Mouse (Mus musculus) gastrocnemius, postnatal 10 days (tissue): ENCODE measurements at regions not wholly inside any gene's neighbourhood (a gene's known extent, or its start where the extent isn't known, plus 50 kb on each side); places are given as distances from the start of the nearest gene placed in this dataset.

Source experiments
- DNase-seq: peaks from one replicate; pipeline ENCODE4 v3.0.0; 2021; ENCODE audit warnings: mixed read lengths
- microRNA-seq, 2 experiments: library from miRNA; unstranded; fragments of <30 nt; microRNA quantifications; one replicate each; pipeline ENCODE4 v1.2.0; 2021

DNA sequence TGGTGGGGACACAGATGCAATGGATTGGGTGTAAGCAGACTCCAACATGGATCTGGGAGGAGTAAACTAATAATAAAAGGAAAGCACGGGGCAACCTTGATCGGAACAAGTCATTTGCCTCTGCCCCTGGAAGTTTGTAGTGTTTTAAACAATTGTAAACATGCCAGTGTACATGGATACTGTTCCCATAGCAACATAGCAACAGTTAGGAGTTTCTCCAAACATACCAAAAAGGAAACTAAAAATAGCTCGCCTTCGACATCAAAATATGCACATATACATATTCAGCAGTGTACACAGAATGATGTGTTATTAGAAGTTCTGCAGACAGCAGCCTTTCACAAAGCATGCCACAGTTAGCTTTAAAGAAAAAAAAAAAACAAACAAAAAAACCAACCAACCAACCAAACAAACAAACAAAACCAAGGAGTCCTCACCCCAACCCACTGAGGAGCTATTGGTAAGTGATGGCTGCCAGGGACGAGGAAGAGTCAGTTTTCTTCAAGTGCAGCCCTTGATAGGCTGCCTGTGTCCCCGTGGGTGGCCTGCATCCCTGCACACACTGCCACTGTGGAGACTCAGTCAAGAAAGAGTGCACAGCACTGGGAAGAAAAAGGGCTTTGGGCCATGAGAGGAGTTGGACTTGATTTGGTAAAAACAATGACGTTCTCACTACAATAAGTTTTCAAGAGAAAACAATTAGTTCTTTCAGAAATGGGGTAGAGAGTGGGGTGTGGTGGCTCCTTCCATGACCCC, 54.8 kb upstream of the Peli1 start:
- peak; percentile 10 for DNase-seq

DNA sequence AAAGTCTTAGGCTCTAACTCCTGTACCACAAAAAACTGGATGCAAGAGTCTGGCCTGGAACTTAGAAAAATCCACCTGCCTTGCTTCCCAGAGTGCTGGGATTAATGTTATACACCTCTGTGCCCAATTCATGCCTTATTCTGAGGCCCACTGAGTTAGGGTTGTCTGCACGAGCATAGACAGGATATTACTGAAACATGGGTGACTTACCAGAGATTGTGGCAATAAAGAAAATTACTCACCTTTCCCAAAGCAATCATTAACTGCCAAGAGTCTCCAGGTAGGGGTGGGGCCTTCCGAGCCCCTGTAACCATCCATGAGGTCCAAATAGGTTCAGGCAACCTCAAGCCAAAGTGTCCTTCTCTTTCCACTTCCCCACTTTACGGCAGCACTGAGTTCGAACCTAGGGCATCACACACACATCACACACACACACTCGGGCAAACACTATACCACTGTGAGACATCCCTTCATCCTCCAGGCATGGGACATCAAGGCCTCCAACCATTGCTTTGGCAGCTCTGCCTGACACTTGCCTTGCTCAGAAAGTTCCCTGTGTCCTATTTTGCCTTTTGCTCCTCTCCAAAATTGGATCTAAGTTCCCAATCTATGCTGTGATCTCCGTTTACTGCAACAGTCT, 53.7 kb upstream of the Peli1 start:
- DNase-seq, result no peak

DNA sequence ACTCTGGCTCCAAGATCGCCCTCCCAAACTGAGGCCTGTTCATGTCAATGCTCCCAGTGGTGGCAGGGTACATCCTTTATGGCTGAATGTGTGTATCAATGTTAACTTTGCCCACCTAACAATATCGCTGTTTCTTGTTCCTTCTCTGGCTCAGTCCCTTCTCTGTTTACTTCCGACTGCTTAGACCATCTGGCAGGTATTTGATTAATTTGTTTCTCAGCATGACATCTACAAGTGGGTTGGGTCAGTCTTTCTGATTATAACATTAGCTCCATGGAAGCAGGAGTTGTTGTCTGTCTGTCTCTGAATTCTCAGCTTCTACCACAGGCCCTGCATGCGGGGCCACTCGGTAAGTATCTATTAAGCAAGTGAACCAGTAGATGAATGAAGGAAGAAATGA, 49.9 kb upstream of the Peli1 start:
- no peak for DNase-seq

Small RNA genes in the stretch of these regions (microRNA-seq; reads per million reads assigned to microRNA genes)
- gene Gm23681, result 0 reads per million in 2 experiments
